Mouse (Mus musculus): ENCODE measurements at regions not wholly inside any gene's neighbourhood (a gene's known extent, or its start where the extent isn't known, plus 50 kb on each side); places are given as distances from the start of the nearest gene placed in this dataset.
A peak's percentile ranks its signal among the peaks of the same experiment; 100 is the strongest.

GRCm38 (mm10) chr10:9044746-9045370 is 159.0 kb upstream of the Sash1 start:
- H3K4me2 ChIP-seq = no peak overlapping the region
- ATAC-seq (ENCODE audit: borderline replicate concordance, extremely low read depth, low FRiP score, low TSS enrichment) = no peak
- H3K27ac ChIP-seq = no peak overlapping the region
- no peaks in the 10 kb centered on the region for H3K4me1 ChIP-seq
- no peaks in the 10 kb centered on the region for H3K36me3 ChIP-seq
- WGBS = 82% methylated on average over 9 of the region's 9 CpGs
- H3K9me3 ChIP-seq = no peaks in the 10 kb centered on the region
- H3K9ac ChIP-seq = no peak overlapping the region
- no peaks in the 10 kb centered on the region for H3K27me3 ChIP-seq
- no peak overlapping the region for H3K4me3 ChIP-seq

GRCm38 (mm10) chr10:9043507-9043906 is 157.6 kb upstream of the Sash1 start:
- Histone ChIP-seq H3K36me3 (no peaks in the 10 kb centered on the region), H3K4me3 (no peak overlapping the region), H3K27me3 (no peaks in the 10 kb centered on the region), H3K9me3 (no peaks in the 10 kb centered on the region), H3K4me2 (no peak overlapping the region), H3K4me1 (no peaks in the 10 kb centered on the region), H3K27ac (no peak overlapping the region), H3K9ac (no peak overlapping the region)
- no peak for ATAC-seq (ENCODE audit: borderline replicate concordance, extremely low read depth, low FRiP score, low TSS enrichment)
- WGBS = 95% methylated on average over 1 of the region's 1 CpGs

- WGBS = 74% methylated on average over 6 of the region's 6 CpGs
- Histone ChIP-seq H3K9ac (no peak overlapping the region), H3K9me3 (no peaks in the 10 kb centered on the region), H3K4me1 (no peaks in the 10 kb centered on the region), H3K36me3 (no peaks in the 10 kb centered on the region), H3K4me3 (no peak overlapping the region), H3K4me2 (no peak overlapping the region), H3K27ac (no peak overlapping the region), H3K27me3 (no peaks in the 10 kb centered on the region)
- no peak for ATAC-seq (ENCODE audit: borderline replicate concordance, extremely low read depth, low FRiP score, low TSS enrichment)
Measured at GRCm38 (mm10) chr10:9030486-9030885, 144.6 kb upstream of the Sash1 start.

- Histone ChIP-seq H3K9me3 (no peaks in the 10 kb centered on the region), H3K9ac (no peak overlapping the region), H3K4me2 (no peak overlapping the region), H3K4me3 (no peak overlapping the region), H3K36me3 (no peaks in the 10 kb centered on the region), H3K4me1 (no peaks in the 10 kb centered on the region), H3K27ac (no peak overlapping the region), H3K27me3 (no peaks in the 10 kb centered on the region)
- WGBS = 66% methylated on average over 6 of the region's 6 CpGs
- no peak for ATAC-seq (ENCODE audit: borderline replicate concordance, extremely low read depth, low FRiP score, low TSS enrichment)
Measured at GRCm38 (mm10) chr10:9029506-9029905, 143.6 kb upstream of the Sash1 start.

GRCm38 (mm10) chr10:9027070-9027807 is 141.4 kb upstream of the Sash1 start:
- no peak overlapping the region for H3K4me2 ChIP-seq
- no peaks in the 10 kb centered on the region for H3K27me3 ChIP-seq
- H3K36me3 ChIP-seq = no peaks in the 10 kb centered on the region
- no peak overlapping the region for H3K4me3 ChIP-seq
- H3K4me1 ChIP-seq = no peaks in the 10 kb centered on the region
- 53% methylated on average over 12 of the region's 12 CpGs for WGBS
- no peak overlapping the region for H3K27ac ChIP-seq
- no peak for ATAC-seq (ENCODE audit: borderline replicate concordance, extremely low read depth, low FRiP score, low TSS enrichment)
- H3K9me3 ChIP-seq = no peaks in the 10 kb centered on the region
- H3K9ac ChIP-seq = no peak overlapping the region

GRCm38 (mm10) chr10:9014810-9015505 is 129.1 kb upstream of the Sash1 start:
- Histone ChIP-seq H3K4me2 (no peak overlapping the region), H3K4me3 (no peak overlapping the region), H3K27me3 (no peaks in the 10 kb centered on the region), H3K9ac (no peak overlapping the region), H3K9me3 (no peaks in the 10 kb centered on the region), H3K27ac (no peak overlapping the region), H3K4me1 (0 out of 2 replicates have a peak, but pooled peaks cover 4% of the 10 kb centered on the region), H3K36me3 (no peaks in the 10 kb centered on the region)
- WGBS = 51% methylated on average over 11 of the region's 11 CpGs
- no peak; the same call in 1 of the 2 replicates for ATAC-seq (ENCODE audit: borderline replicate concordance, extremely low read depth, low FRiP score, low TSS enrichment)

- Histone ChIP-seq H3K4me2 (no peak overlapping the region), H3K27me3 (no peaks in the 10 kb centered on the region), H3K36me3 (no peaks in the 10 kb centered on the region), H3K4me1 (0 out of 2 replicates have a peak, but pooled peaks cover 4% of the 10 kb centered on the region), H3K9ac (no peak overlapping the region), H3K4me3 (no peak overlapping the region), H3K27ac (no peak overlapping the region), H3K9me3 (no peaks in the 10 kb centered on the region)
- no peak for ATAC-seq (ENCODE audit: borderline replicate concordance, extremely low read depth, low FRiP score, low TSS enrichment)
- WGBS = 55% methylated on average over 3 of the region's 3 CpGs
Measured at GRCm38 (mm10) chr10:9013549-9013925, 127.7 kb upstream of the Sash1 start.

GRCm38 (mm10) chr10:9012829-9013548 is 127.1 kb upstream of the Sash1 start:
- Histone ChIP-seq H3K4me2 (no peak overlapping the region), H3K9ac (no peak overlapping the region), H3K27ac (no peak overlapping the region), H3K27me3 (no peaks in the 10 kb centered on the region), H3K4me1 (0 out of 2 replicates have a peak, but pooled peaks cover 4% of the 10 kb centered on the region), H3K9me3 (no peaks in the 10 kb centered on the region), H3K36me3 (no peaks in the 10 kb centered on the region), H3K4me3 (no peak overlapping the region)
- WGBS = 29% methylated on average over 5 of the region's 5 CpGs
- peak; percentile 39; the same call in 1 of the 2 replicates for ATAC-seq (ENCODE audit: borderline replicate concordance, extremely low read depth, low FRiP score, low TSS enrichment)

- no peak for ATAC-seq (ENCODE audit: borderline replicate concordance, extremely low read depth, low FRiP score, low TSS enrichment)
- Histone ChIP-seq H3K4me3 (no peak overlapping the region), H3K9ac (no peak overlapping the region), H3K4me2 (no peak overlapping the region), H3K27ac (no peak overlapping the region), H3K27me3 (no peaks in the 10 kb centered on the region), H3K4me1 (0 out of 2 replicates have a peak, but pooled peaks cover 4% of the 10 kb centered on the region), H3K36me3 (no peaks in the 10 kb centered on the region), H3K9me3 (no peaks in the 10 kb centered on the region)
- WGBS = 49% methylated on average over 2 of the region's 2 CpGs
Measured at GRCm38 (mm10) chr10:9011906-9012305, 126.0 kb upstream of the Sash1 start.

GRCm38 (mm10) chr10:9010191-9010590 is 124.3 kb upstream of the Sash1 start:
- Histone ChIP-seq H3K4me1 (peaks cover 11% of the 10 kb centered on the region), H3K36me3 (no peaks in the 10 kb centered on the region), H3K27me3 (no peaks in the 10 kb centered on the region), H3K9ac (no peak overlapping the region), H3K4me2 (no peak overlapping the region), H3K4me3 (no peak overlapping the region), H3K27ac (no peak overlapping the region), H3K9me3 (no peaks in the 10 kb centered on the region)
- WGBS = 71% methylated on average over 13 of the region's 13 CpGs
- no peak for ATAC-seq (ENCODE audit: borderline replicate concordance, extremely low read depth, low FRiP score, low TSS enrichment)

GRCm38 (mm10) chr10:9005140-9005909 is 119.5 kb upstream of the Sash1 start:
- H3K4me1 ChIP-seq = peaks cover 9% of the 10 kb centered on the region

More at GRCm38 (mm10) chr10:9005140-9005909, 119.5 kb upstream of the Sash1 start:
- Histone ChIP-seq H3K9me3 (no peaks in the 10 kb centered on the region), H3K9ac (no peak overlapping the region), H3K27me3 (no peaks in the 10 kb centered on the region), H3K4me2 (no peak overlapping the region), H3K27ac (no peak overlapping the region), H3K4me3 (no peak overlapping the region), H3K36me3 (no peaks in the 10 kb centered on the region)
- peak; percentile 70; the same call in 1 of the 2 replicates for ATAC-seq (ENCODE audit: borderline replicate concordance, extremely low read depth, low FRiP score, low TSS enrichment)
- WGBS = 38% methylated on average over 10 of the region's 10 CpGs
